Mouse (Mus musculus): ENCODE measurements around the gene Tmem53.

Tmem53 gene

GRCm38 (mm10) chr4:117251801-117252316 lies at the start of gene Tmem53, which contains the start of gene Armh1:
Tmem53 (plus strand) TSS chr4:117251951.
Armh1 (minus strand) TSS chr4:117252125.
- in situ Hi-C loops (cut with MboI; ENCODE audit: low sequenced_read_pairs), result no loop called here

GRCm38 (mm10) chr4:117202046-117202991 lies 49.4 kb upstream of the Tmem53 start:
- in situ Hi-C loops (cut with MboI; ENCODE audit: low sequenced_read_pairs), result no loop called here

DNA sequence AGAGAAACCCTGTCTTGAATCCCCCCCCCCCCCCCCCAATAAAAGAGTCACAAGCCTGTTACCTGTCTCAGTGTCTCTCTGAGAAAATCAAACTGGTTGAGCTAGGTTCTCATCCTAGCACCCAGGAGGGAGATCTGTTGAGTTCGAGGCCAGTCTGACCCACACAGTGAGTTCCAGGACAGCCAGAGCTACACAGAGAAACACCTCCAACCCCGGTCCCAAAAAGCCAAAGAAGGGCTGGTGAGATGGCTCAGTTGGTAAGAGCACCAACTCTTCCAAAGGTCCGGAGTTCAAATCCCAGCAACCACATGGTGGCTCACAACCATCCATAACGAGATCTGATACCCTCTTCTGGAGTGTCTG lies 48.8 kb upstream of the Tmem53 start:
- in situ Hi-C loops (cut with MboI; ENCODE audit: low sequenced_read_pairs), result no loop called here

DNA sequence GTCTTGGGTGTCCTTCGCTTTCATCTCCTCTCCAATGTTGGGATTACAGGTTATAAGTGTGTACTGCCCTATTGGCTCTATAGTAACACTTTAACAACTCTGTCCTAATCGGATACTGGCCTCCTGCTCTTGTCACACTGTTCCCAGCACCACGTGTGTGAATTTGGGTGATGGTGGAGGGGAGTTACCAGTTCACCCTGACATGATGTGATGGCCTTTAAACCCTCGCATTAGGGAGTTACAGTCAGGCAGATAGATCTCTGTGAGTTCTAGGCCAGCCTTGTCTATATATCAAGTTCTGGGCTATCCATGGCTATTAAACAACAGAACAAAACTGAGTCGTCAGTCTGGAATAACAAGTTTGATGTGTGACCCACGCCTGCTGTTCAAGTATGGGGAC lies 42.2 kb upstream of the Tmem53 start:
- in situ Hi-C loops (cut with MboI; ENCODE audit: low sequenced_read_pairs), result no loop called here

DNA sequence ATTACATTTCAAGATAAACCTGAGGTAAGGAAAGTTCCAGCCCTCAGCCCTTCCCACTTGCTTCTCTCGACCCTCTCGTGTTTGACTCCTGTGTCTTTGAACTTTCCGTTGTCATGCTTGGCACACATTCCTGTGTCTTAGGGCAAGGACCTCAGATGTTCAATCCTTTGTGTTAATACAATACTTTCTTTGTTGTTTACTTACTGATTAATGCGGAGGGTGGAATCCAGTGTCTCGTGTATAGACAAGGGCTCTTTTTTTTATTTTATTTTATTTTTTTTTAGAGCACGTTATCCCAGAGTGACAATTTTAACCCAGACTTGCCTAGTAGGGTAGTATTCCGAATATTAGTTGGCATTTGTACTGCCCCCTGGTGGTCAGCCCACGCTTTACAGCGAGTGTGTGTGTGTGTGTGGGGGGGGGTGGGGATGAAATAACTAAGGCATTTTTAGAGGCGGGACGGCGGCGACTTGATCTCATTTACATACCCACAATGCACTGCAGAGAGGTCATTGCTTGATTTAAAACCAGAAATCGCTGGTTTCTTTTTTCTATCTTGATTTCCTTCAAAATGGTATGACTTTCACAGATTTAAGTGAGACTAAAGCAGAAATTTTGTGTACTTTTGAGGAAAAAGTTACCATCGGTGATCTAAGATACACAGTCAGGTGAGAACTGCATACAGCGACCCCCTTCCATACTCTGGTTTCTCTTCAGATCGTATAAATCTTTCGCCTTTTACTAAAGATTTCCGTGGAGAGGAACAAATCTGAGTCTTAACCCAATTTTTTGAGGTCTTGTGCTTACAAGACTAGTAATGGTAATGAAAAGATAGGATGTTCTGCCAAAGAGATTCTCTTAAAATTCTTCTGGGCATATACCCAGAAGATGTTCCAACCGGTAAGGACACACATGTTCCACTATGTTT lies 41.3 kb upstream of the Tmem53 start:
- in situ Hi-C loops (cut with MboI; ENCODE audit: low sequenced_read_pairs), result no loop called here

GRCm38 (mm10) chr4:117214250-117214649 lies 37.5 kb upstream of the Tmem53 start:
- in situ Hi-C loops (cut with MboI; ENCODE audit: low sequenced_read_pairs), result no loop called here

DNA sequence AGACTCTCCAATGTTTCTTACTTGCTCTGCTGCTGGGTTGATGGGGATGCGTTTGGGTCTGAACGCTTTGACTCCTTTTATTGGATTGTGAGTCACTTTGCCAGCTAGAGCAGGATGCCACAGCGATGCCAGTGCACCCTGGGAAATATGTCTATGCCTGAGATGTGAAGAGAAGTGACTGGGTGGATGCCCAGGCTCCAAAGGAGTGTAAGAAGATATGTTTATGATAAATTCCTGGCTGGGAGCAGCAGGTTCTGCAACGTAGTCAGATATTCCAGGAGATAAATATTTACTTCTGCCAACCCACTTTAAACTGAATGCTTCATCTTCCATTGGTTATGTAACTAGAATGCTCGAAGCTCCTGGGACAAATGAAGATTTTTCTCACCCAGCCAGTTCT lies 34.7 kb upstream of the Tmem53 start:
- in situ Hi-C loops (cut with MboI; ENCODE audit: low sequenced_read_pairs), result no loop called here

GRCm38 (mm10) chr4:117218517-117219219 lies 33.1 kb upstream of the Tmem53 start:
- in situ Hi-C loops (cut with MboI; ENCODE audit: low sequenced_read_pairs), result no loop called here

- in situ Hi-C loops (cut with MboI; ENCODE audit: low sequenced_read_pairs), result no loop called here
These were observed 30.8 kb upstream of the Tmem53 start for GRCm38 (mm10) chr4:117220741-117221515.

GRCm38 (mm10) chr4:117221836-117222235 lies 29.9 kb upstream of the Tmem53 start:
- in situ Hi-C loops (cut with MboI; ENCODE audit: low sequenced_read_pairs), result no loop called here

- in situ Hi-C loops (cut with MboI; ENCODE audit: low sequenced_read_pairs), result no loop called here
These were observed 28.8 kb upstream of the Tmem53 start for GRCm38 (mm10) chr4:117223001-117223400.

- in situ Hi-C loops (cut with MboI; ENCODE audit: low sequenced_read_pairs), result no loop called here
These were observed 27.6 kb upstream of the Tmem53 start for GRCm38 (mm10) chr4:117224122-117224521.

GRCm38 (mm10) chr4:117225250-117225649 lies 26.5 kb upstream of the Tmem53 start:
- in situ Hi-C loops (cut with MboI; ENCODE audit: low sequenced_read_pairs), result no loop called here

GRCm38 (mm10) chr4:117229590-117229989 lies 22.2 kb upstream of the Tmem53 start:
- in situ Hi-C loops (cut with MboI; ENCODE audit: low sequenced_read_pairs), result no loop called here

- in situ Hi-C loops (cut with MboI; ENCODE audit: low sequenced_read_pairs), result no loop called here
These were observed 21.4 kb upstream of the Tmem53 start for GRCm38 (mm10) chr4:117230331-117230730.

- in situ Hi-C loops (cut with MboI; ENCODE audit: low sequenced_read_pairs), result no loop called here
These were observed 20.5 kb upstream of the Tmem53 start for GRCm38 (mm10) chr4:117231208-117231607.

GRCm38 (mm10) chr4:117234166-117234741 lies 17.5 kb upstream of the Tmem53 start:
- in situ Hi-C loops (cut with MboI; ENCODE audit: low sequenced_read_pairs), result no loop called here

- in situ Hi-C loops (cut with MboI; ENCODE audit: low sequenced_read_pairs), result no loop called here
These were observed 15.9 kb upstream of the Tmem53 start for GRCm38 (mm10) chr4:117235822-117236221.

- in situ Hi-C loops (cut with MboI; ENCODE audit: low sequenced_read_pairs), result no loop called here
These were observed 12.6 kb upstream of the Tmem53 start for GRCm38 (mm10) chr4:117239153-117239552.

DNA sequence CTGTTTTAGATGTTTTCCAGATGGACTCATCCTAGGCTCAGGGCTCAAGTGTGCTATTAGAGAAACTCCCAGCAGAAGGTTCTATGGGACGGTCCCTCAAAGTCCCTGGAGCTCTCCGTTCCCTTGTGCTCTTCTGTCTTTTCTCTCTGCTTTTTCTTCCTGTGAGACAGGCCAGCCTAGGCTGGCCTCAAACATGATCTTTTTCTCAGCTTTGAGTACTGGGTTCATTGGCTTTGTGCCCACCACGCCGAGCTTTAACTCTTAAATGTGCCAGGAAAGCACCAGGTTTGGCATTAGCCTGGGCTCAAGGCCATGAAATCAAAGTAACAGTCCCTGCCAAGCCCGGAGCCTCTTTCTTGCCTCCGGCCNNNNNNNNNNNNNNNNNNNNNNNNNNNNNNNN lies 10.9 kb upstream of the Tmem53 start:
- in situ Hi-C loops (cut with MboI; ENCODE audit: low sequenced_read_pairs), result no loop called here
